Mouse (Mus musculus) left cerebral cortex, postnatal 14 days (tissue): Measurements from ENCODE around the gene Olfr1156. TPM values are rescaled to one million over a fixed set of nuclear protein-coding genes. Genes with fewer than 3 reads are reported as not detected.

ENCODE experiments used
- DNase-seq, 2 experiments: peaks; one replicate each; pipeline ENCODE4 v3.0.0; 2021 to 2022; ENCODE audit warnings: low spot score in 2 of 2, mixed read lengths in 1 of 2
- intact Hi-C: fragments of 180-260 bp; cut with DNase I; formaldehyde crosslinking; loops from one replicate; pipeline ENCODE4 v1.15.1; 2025
- long read RNA-seq, 2 experiments: library from polyadenylated mRNA; stranded (forward); transcript quantifications; one replicate each; pipeline ENCODE4 v2.0.0; 2021
- total RNA-seq, 2 experiments: library from RNA; stranded (reverse); gene quantifications; 2 replicates each; pipeline ENCODE4 v1.2.3; 2021

Olfr1156 gene
- not detected for total RNA-seq
- long read RNA-seq, experiment 1: 0 reads
- long read RNA-seq, experiment 2: 0 reads

DNA sequence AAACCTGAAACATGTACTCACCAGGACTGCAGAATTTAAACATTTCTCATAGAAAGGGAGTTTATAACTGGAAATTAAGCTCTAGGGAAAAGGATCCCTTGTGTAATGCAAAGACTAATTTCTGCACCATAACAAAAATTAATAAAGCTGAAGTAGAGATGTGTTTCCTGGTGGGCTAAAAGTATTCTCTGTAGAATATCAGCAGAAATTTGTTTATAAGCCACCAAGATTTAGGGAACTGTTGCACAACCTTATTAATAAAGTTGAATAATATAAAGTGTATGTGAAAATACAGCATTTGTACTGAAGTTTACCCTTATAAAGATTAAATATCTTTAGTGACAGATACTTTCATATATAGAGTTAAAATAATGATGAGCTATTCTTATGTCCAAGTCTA is at the start of gene Olfr1156:
Gene Olfr1156 (minus strand): TSS at position 101 of the 400 bp plus-strand sequence.
- intact Hi-C loops: no loop called here

DNA sequence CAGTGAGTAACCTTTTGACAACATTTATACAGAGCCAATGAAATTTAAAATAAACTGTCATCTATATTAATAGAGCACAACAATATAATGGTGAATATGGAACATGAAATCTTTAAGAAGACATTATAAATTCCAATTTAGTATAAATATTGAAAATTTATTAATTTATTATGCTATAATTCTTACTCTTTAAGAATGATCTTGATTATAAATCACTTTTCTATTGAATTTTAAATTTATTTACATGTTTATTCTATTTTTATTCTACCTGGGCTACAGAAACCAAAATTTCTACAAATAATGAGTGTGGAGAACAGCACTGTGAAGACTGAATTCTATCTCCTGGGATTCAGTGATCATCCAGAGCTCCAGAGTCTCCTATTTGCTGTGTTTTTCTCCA is 36.9 kb upstream of the Olfr1156 start, which contains the start of gene Olfr1158:
Gene Olfr1158 (plus strand): TSS at position 301 of the 400 bp plus-strand sequence.
- no peak for DNase-seq
- intact Hi-C loops: no loop called here

More for the DNA sequence above, at the start of gene Olfr1156:
- DNase-seq: no peak

DNA sequence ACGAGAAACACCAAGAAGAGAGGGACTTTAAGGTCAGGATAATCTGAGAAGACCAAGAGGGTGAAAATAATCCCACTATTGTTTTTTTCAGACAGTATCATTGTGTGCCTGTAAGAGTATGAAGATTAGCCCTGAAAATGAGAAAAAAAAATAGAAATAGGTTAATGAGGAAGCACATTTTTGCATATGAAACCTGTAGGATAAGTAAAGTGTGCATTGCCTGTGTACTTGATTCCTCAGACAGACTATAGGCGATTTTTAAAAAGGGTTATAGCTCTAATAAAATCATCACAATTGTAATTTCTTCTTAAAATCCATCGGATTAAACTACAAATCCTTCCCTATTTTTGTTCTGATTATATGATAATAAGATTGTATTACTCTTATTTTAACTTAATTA is 21.7 kb upstream of the Olfr1156 start, which contains the start of gene Olfr74:
Gene Olfr74 (minus strand): TSS at position 101 of the 400 bp plus-strand sequence.
- no peak for DNase-seq
- intact Hi-C loops: no loop called here

DNA sequence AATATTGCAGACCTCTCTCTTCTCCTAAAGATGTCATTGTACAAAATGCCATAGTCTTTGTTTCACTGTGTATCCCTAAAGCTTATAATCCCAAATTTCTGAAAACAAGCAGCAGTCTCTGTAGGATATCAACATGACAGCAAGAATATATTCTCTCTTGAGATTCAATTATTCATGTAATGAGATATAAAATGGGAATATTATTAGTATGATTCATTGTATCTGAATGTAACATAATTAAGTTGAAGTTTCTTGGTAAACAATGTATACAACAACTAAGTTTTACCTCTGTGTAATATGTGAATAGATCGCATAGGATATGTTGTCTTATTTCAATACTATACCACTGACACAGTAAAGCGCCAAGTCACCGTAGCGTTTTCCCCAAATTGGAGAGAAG is 15.3 kb upstream of the Olfr1156 start, which contains the start of gene Olfr1157:
Gene Olfr1157 (minus strand): TSS at position 101 of the 400 bp plus-strand sequence.
- intact Hi-C loops: no loop called here
- DNase-seq: no peak

DNA sequence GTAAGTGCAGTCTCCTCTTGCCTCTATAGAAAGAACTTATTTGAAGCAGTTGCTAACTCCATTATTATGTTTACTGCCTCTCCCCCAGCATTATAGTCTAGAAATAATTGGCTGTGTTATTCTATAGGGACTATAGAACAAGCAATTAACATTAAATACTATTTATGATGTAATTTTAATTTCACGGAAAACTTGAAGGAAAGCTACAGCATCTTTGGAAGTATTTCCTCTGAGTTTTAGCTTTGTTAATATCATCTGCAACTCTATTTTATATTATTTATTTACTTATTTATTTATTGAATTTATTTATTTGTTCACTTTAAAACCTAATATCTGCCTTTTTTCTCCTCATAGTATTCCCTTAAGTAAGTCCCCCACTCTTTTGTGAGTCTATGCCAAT is 7.9 kb downstream of the Olfr1156 start, which contains the start of gene Olfr1155:
Gene Olfr1155 (minus strand): TSS at position 101 of the 400 bp plus-strand sequence.
- intact Hi-C loops: no loop called here
- DNase-seq: no peak

DNA sequence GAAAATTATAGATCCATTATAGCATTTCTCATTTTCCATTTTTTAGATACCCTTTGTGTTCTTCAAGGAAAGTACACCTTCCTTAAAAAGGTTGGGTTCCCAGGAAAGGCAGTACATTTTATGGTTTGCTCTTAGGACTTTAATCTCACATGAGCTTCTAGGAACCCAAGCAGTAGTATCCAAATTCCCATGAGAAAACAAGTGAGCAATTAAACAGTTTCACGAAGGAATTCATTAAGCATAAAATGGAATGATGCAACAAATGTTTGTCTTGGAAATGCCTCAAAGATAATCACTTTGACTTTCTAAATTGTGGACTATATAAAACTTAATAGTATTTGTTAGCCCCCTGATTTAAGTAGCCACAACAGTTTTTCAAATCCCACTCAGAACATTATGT is 47.8 kb downstream of the Olfr1156 start, which contains the start of gene Olfr1154:
Gene Olfr1154 (minus strand): TSS at position 101 of the 400 bp plus-strand sequence.
- no peak for DNase-seq
- intact Hi-C loops: no loop called here

Other genes with a start within 250 kb of the Olfr1156 start
- gene Olfr1137, start 239.9 kb downstream of the Olfr1156 start, total RNA-seq: not detected
- not detected for gene Olfr1138, start 213.1 kb downstream of the Olfr1156 start, total RNA-seq
- gene Olfr1140, start 209.3 kb downstream of the Olfr1156 start, total RNA-seq: not detected
- gene Olfr1141, start 199.1 kb downstream of the Olfr1156 start, total RNA-seq: not detected
- gene Olfr152, start 173.6 kb downstream of the Olfr1156 start, total RNA-seq: not detected
- gene Olfr1143, start 152.5 kb downstream of the Olfr1156 start, total RNA-seq: not detected
- not detected for gene Olfr1145, start 143.3 kb downstream of the Olfr1156 start, total RNA-seq
- not detected for gene Olfr1148, start 122.6 kb downstream of the Olfr1156 start, total RNA-seq
- not detected for gene Olfr1150-ps1, start 109.1 kb downstream of the Olfr1156 start, total RNA-seq
- not detected for gene Olfr1151, start 97.2 kb downstream of the Olfr1156 start, total RNA-seq
- gene Olfr1152, start 86.6 kb downstream of the Olfr1156 start, total RNA-seq: not detected
- not detected for gene Olfr1153, start 58.1 kb downstream of the Olfr1156 start, total RNA-seq
- not detected for gene Olfr1154, start 47.9 kb downstream of the Olfr1156 start, total RNA-seq
- gene Olfr1155, start 8.0 kb downstream of the Olfr1156 start, total RNA-seq: not detected
- not detected for gene Olfr1157, start 15.2 kb upstream of the Olfr1156 start, total RNA-seq
- not detected for gene Olfr74, start 21.6 kb upstream of the Olfr1156 start, total RNA-seq
- not detected for gene Olfr1158, start 37.0 kb upstream of the Olfr1156 start, total RNA-seq
- gene Olfr1160, start 55.2 kb upstream of the Olfr1156 start, total RNA-seq: not detected
- not detected for gene Olfr1161, start 69.7 kb upstream of the Olfr1156 start, total RNA-seq
- not detected for gene Olfr73, start 84.6 kb upstream of the Olfr1156 start, total RNA-seq
- not detected for gene Olfr1162, start 98.0 kb upstream of the Olfr1156 start, total RNA-seq
- not detected for gene Olfr1163, start 118.7 kb upstream of the Olfr1156 start, total RNA-seq
- not detected for gene Olfr1164, start 140.9 kb upstream of the Olfr1156 start, total RNA-seq
- not detected for gene Olfr1166, start 175.2 kb upstream of the Olfr1156 start, total RNA-seq
- gene Olfr1167, start 202.1 kb upstream of the Olfr1156 start, total RNA-seq: not detected
- not detected for gene Olfr1168, start 228.8 kb upstream of the Olfr1156 start, total RNA-seq